ENCODE assay signal across 8 mouse cellular contexts in genomic region chr7:143068316-143068881, GRCm38 (mm10). TPM values are rescaled to one million over a fixed set of nuclear protein-coding genes. Genes with fewer than 3 reads are reported as not detected.
A peak's percentile ranks its signal among the peaks of the same experiment; 100 is the strongest.
DNase-seq lines count a peak whose midpoint lies in the region; ATAC-seq lines count a peak whose summit lies in the region.

No protein-coding gene starts in this region.

- H3K9ac ChIP-seq in forebrain, embryonic 14.5 days (ENCODE audit: low read length), result peak overlapping the region; percentile 66
- peak overlapping the region; percentile 42 for H3K9ac ChIP-seq in midbrain, embryonic 15.5 days

- H3K4me3 ChIP-seq in forebrain, embryonic 14.5 days (ENCODE audit: low read depth, low read length), result peak overlapping the region; percentile 80
- peak overlapping the region; percentile 75 for H3K4me3 ChIP-seq in midbrain, embryonic 15.5 days

- peak; percentile 17 to 21 for DNase-seq in frontal cortex, postnatal 25 days (ENCODE audit: low spot score in 2 of 2)
- peak; percentile 53 for DNase-seq in thymus, postnatal 14 days
- no peak for DNase-seq in thymus, postnatal 0 days (ENCODE audit: low spot score)
- DNase-seq in forebrain, embryonic 14.5 days (ENCODE audit: low spot score), result no peak
- peak; percentile 80 for DNase-seq in kidney, postnatal 10 days
- DNase-seq in ovary, adult 18-20 months (ENCODE audit: low spot score), result no peak

- no peaks in the 10 kb centered on the region for H3K27me3 ChIP-seq in forebrain, embryonic 14.5 days (replicated peaks; ENCODE audit: control insufficient read depth, insufficient read depth, low read length)
- no peaks in the 10 kb centered on the region for H3K27me3 ChIP-seq in midbrain, embryonic 15.5 days (replicated peaks)

- H3K27ac ChIP-seq in forebrain, embryonic 14.5 days (ENCODE audit: low read depth, low read length), result peak overlapping the region; percentile 97
- peak overlapping the region; percentile 93 for H3K27ac ChIP-seq in midbrain, embryonic 15.5 days

- peaks cover 15% of the 10 kb centered on the region for H3K4me1 ChIP-seq in forebrain, embryonic 14.5 days (ENCODE audit: control insufficient read depth, insufficient read depth, low read length)
- H3K4me1 ChIP-seq in midbrain, embryonic 15.5 days, result peaks cover 27% of the 10 kb centered on the region

- H3K9me3 ChIP-seq in forebrain, embryonic 14.5 days (replicated peaks; ENCODE audit: control insufficient read depth, low read length), result no peaks in the 10 kb centered on the region
- no peaks in the 10 kb centered on the region for H3K9me3 ChIP-seq in midbrain, embryonic 15.5 days

- peaks cover 48% of the 10 kb centered on the region for H3K36me3 ChIP-seq in forebrain, embryonic 14.5 days (ENCODE audit: control insufficient read depth, insufficient read depth, low read length)
- H3K36me3 ChIP-seq in midbrain, embryonic 15.5 days (replicated peaks), result peaks cover 22% of the 10 kb centered on the region; the same call in 1 of the 2 replicates

- no peak; the same call in 1 of the 2 replicates for ATAC-seq in frontal cortex, adult (ENCODE audit: low TSS enrichment)
- no peak for ATAC-seq in forebrain, embryonic 14.5 days
- no peak; the same call in 1 of the 2 replicates for ATAC-seq in midbrain, embryonic 15.5 days (replicated peaks)

- H3K4me2 ChIP-seq in forebrain, embryonic 14.5 days (ENCODE audit: low read length), result peak overlapping the region; percentile 68
- H3K4me2 ChIP-seq in midbrain, embryonic 15.5 days, result peak overlapping the region; percentile 60

- 46% methylated on average over 12 of the region's 13 CpGs for whole genome bisulfite sequencing in forebrain, embryonic 14.5 days
- WGBS in midbrain, embryonic 15.5 days, result 38% methylated on average over 13 of the region's 13 CpGs

RNA-seq across cellular contexts. Expression of gene Tssc4, which starts 0.7 kb away (rescaled TPM):
- 68.5 and 72.3 TPM in 2 replicates for polyA plus RNA-seq in thymus, postnatal 0 days (2015; fragmentation: Nextera tagmentation; extraction: Ambion mirVana)
- 97.5 and 106 TPM in 2 replicates for polyA plus RNA-seq in forebrain, embryonic 14.5 days (2014; fragmentation: Nextera tagmentation; extraction: Ambion mirVana)
- polyA plus RNA-seq in midbrain, embryonic 15.5 days (2015; fragmentation: Nextera tagmentation; extraction: Ambion mirVana), result 103 and 114 TPM in 2 replicates

RNA-seq across cellular contexts. Expression of gene Cd81, which starts 15.9 kb away (rescaled TPM):
- polyA plus RNA-seq in thymus, postnatal 0 days (2015; fragmentation: Nextera tagmentation; extraction: Ambion mirVana), result 228 and 233 TPM in 2 replicates
- polyA plus RNA-seq in forebrain, embryonic 14.5 days (2014; fragmentation: Nextera tagmentation; extraction: Ambion mirVana), result 343 and 345 TPM in 2 replicates
- polyA plus RNA-seq in midbrain, embryonic 15.5 days (2015; fragmentation: Nextera tagmentation; extraction: Ambion mirVana), result 374 and 398 TPM in 2 replicates

RNA-seq across cellular contexts. Expression of gene Trpm5, which starts 26.0 kb away (rescaled TPM):
- polyA plus RNA-seq in thymus, postnatal 0 days (2015; fragmentation: Nextera tagmentation; extraction: Ambion mirVana), result 0.98 and 1.5 TPM in 2 replicates
- polyA plus RNA-seq in forebrain, embryonic 14.5 days (2014; fragmentation: Nextera tagmentation; extraction: Ambion mirVana), result 1.4 and 2.0 TPM in 2 replicates
- polyA plus RNA-seq in midbrain, embryonic 15.5 days (2015; fragmentation: Nextera tagmentation; extraction: Ambion mirVana), result 1.3 and 1.6 TPM in 2 replicates

RNA-seq across cellular contexts. Expression of gene Kcnq1, which starts 37.8 kb away (rescaled TPM):
- polyA plus RNA-seq in thymus, postnatal 0 days (2015; fragmentation: Nextera tagmentation; extraction: Ambion mirVana), result 0.29 and 1.0 TPM in 2 replicates
- polyA plus RNA-seq in forebrain, embryonic 14.5 days (2014; fragmentation: Nextera tagmentation; extraction: Ambion mirVana), result 0.90 and 2.1 TPM in 2 replicates
- polyA plus RNA-seq in midbrain, embryonic 15.5 days (2015; fragmentation: Nextera tagmentation; extraction: Ambion mirVana), result 1.3 and 1.8 TPM in 2 replicates

Comparison
In these comparisons a context has a peak if more than half of its experiments do, and no peak if none do; other contexts are left out.
1. DNase-seq: peak in frontal cortex, postnatal 25 days (2 of 2), thymus, postnatal 14 days (single experiment) and kidney, postnatal 10 days (single experiment); none in thymus, postnatal 0 days (single experiment), forebrain, embryonic 14.5 days (single experiment) and ovary, adult 18-20 months (single experiment).